Mouse (Mus musculus) liver, adult 2 months (tissue): ENCODE measurements at regions not wholly inside any gene's neighbourhood (a gene's known extent, or its start where the extent isn't known, plus 50 kb on each side); places are given as distances from the start of the nearest gene placed in this dataset.

Experiments
- CTCF ChIP-seq: fragments of 200-500 bp; IDR thresholded peaks from 2 replicates; pipeline ENCODE4 v1.5.1; 2011; ENCODE audit warnings: low read depth, low read length, control low read depth
- POLR2A ChIP-seq: fragments of 200-500 bp; IDR thresholded peaks from 2 replicates; pipeline ENCODE4 v1.6.1; 2011; ENCODE audit warnings: low read length, control low read depth; ENCODE audit not compliant: insufficient read depth; ENCODE audit errors: extremely low read depth

GRCm38 (mm10) chr19:6625574-6625973 lies 82.7 kb upstream of the Slc22a12 start:
- no peak for TF ChIP-seq CTCF
- no peak for TF ChIP-seq POLR2A
